Mouse (Mus musculus) C2C12 (cell line): ENCODE measurements at regions not wholly inside any gene's neighbourhood (a gene's known extent, or its start where the extent isn't known, plus 50 kb on each side); places are given as distances from the start of the nearest gene placed in this dataset.

Source experiments
- H3K27me3 ChIP-seq: one replicate; pipeline ENCODE4 v1.6.1; 2011; ENCODE audit not compliant: control insufficient read depth, insufficient read depth, insufficient read length
- H3K36me3 ChIP-seq: one replicate; pipeline ENCODE4 v1.6.1; 2011; ENCODE audit not compliant: control insufficient read depth, insufficient read depth
- H3K4me3 ChIP-seq: one replicate; pipeline ENCODE4 v1.5.1; 2011; ENCODE audit warnings: mild to moderate bottlenecking, control low read depth; ENCODE audit not compliant: poor library complexity, insufficient read depth, severe bottlenecking
- H3K79me2 ChIP-seq: one replicate; pipeline ENCODE4 v1.6.1; 2011; ENCODE audit not compliant: control insufficient read depth, insufficient read depth
- H3K79me3 ChIP-seq: one replicate; pipeline ENCODE4 v1.6.1; 2011; ENCODE audit warnings: low read depth, control low read depth
- H3ac ChIP-seq: one replicate; pipeline ENCODE3; 2011; ENCODE audit warnings: low read depth; ENCODE audit not compliant: control insufficient read depth, insufficient read length
- CEBPB ChIP-seq: IDR thresholded peaks from one replicate; pipeline ENCODE4 v1.6.1; 2011; ENCODE audit warnings: low read depth, mild to moderate bottlenecking, control low read depth, moderate library complexity
- CTCF ChIP-seq: IDR thresholded peaks from one replicate; pipeline ENCODE4 v1.5.1; 2011; ENCODE audit not compliant: control insufficient read depth, insufficient read depth, insufficient read length
- FOSL1 ChIP-seq: IDR thresholded peaks from one replicate; pipeline ENCODE4 v1.8.0; 2011; ENCODE audit warnings: mild to moderate bottlenecking, low read length; ENCODE audit not compliant: poor library complexity, insufficient read depth, severe bottlenecking
- MAX ChIP-seq: IDR thresholded peaks from one replicate; pipeline ENCODE4 v1.6.1; 2011; ENCODE audit warnings: mild to moderate bottlenecking, control low read depth
- MYOD1 ChIP-seq: IDR thresholded peaks from one replicate; pipeline ENCODE4 v1.6.1; 2011; ENCODE audit warnings: low read depth; ENCODE audit not compliant: control insufficient read depth, insufficient read length
- MYOG ChIP-seq: IDR thresholded peaks from one replicate; pipeline ENCODE4 v1.6.1; 2011; ENCODE audit not compliant: control insufficient read depth, insufficient read length; ENCODE audit errors: extremely low read depth
- USF1 ChIP-seq: IDR thresholded peaks from one replicate; pipeline ENCODE4 v1.6.1; 2011; ENCODE audit warnings: low read depth, mild to moderate bottlenecking, control low read depth, moderate library complexity

GRCm38 (mm10) chr11:104038271-104038800 lies 71.8 kb downstream of the Arf2 start:
- Histone ChIP-seq H3ac (no peak overlapping the region), H3K79me3 (no peaks in the 10 kb centered on the region), H3K36me3 (no peaks in the 10 kb centered on the region), H3K27me3 (no peaks in the 10 kb centered on the region), H3K4me3 (no peak overlapping the region), H3K79me2 (no peaks in the 10 kb centered on the region)
- no peak for TF ChIP-seq FOSL1
- TF ChIP-seq MYOG = no peak
- TF ChIP-seq CTCF = no peak
- TF ChIP-seq USF1 = no peak
- TF ChIP-seq CEBPB = no peak
- no peak for TF ChIP-seq MYOD1
- no peak for TF ChIP-seq MAX

DNA sequence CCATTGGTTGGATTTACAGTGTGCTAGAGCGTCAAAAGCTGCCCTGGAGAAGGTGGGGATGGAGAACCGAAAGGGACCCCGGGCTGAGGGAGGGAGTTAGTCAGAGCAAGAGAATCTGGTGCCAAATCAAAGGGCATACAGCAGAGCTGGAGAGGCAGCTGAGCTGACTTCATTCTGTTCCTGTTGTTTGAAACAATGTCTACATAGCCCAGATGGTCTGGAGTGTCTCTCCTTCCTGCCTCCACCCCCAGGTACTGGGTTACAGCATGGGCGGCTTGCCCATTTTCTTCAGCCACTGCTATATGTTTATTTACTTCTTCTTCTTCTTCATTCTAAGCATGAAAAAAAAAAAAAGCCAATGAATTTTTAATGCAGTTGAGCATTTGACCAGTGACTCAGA lies 78.7 kb downstream of the Arf2 start:
- Histone ChIP-seq H3K79me2 (no peaks in the 10 kb centered on the region), H3K79me3 (no peaks in the 10 kb centered on the region), H3K27me3 (no peaks in the 10 kb centered on the region), H3K36me3 (no peaks in the 10 kb centered on the region), H3ac (no peak overlapping the region), H3K4me3 (no peak overlapping the region)
- TF ChIP-seq FOSL1 (no peak), USF1 (no peak), MAX (no peak), MYOG (no peak), MYOD1 (no peak), CEBPB (no peak), CTCF (no peak)

- no peaks in the 10 kb centered on the region for H3K79me3 ChIP-seq
- no peak overlapping the region for H3K4me3 ChIP-seq
- H3K27me3 ChIP-seq = no peaks in the 10 kb centered on the region
- H3K36me3 ChIP-seq = no peaks in the 10 kb centered on the region
- TF ChIP-seq MAX = no peak
- no peak for TF ChIP-seq USF1
- no peak for TF ChIP-seq CEBPB
- no peak for TF ChIP-seq CTCF
- TF ChIP-seq MYOD1 = no peak
- no peak for TF ChIP-seq MYOG
- TF ChIP-seq FOSL1 = no peak
- H3ac ChIP-seq = no peak overlapping the region
- no peaks in the 10 kb centered on the region for H3K79me2 ChIP-seq
Measured at GRCm38 (mm10) chr11:104051986-104052385, 80.7 kb upstream of the Crhr1 start.

DNA sequence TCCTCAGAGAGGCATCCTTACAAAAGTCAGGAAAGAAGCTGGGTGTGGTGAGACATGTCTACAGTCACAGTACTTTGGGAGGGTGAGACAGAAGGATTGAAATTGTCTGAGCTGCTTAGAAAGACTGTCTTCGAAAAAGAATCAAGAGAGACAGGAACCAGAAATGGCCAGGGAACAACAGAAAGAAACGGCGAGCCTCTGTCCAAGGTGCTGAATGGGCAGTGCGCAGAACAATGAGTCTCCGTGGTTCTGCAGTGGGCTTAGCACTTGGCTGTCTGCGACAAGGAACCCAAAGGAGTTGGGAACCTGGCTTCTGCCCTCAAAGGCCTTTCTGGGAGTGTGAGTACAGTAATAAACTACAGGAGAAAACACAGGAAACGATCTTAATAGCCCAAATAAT lies 79.4 kb upstream of the Crhr1 start:
- H3K79me3 ChIP-seq = no peaks in the 10 kb centered on the region

DNA sequence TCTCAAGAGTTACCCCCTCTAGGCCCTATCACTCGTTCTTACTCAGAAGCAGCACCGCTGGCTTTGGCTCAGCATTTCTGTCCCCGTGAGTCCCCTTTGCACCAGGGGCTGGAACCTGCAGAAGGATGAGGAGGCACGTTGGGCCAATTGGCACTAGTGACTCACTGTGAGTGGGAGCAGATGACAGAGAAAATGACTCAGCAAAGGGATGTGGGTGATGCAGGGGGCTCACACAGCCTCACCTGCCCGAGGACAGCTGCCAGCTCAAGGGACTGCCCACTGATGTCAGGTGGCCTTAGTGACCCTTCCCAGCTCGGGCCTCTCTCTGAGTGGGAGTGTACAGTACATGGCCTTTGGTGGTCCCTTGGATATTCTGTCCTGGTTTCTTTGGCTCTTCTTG lies 76.7 kb upstream of the Crhr1 start:
- H3K79me3 ChIP-seq = no peaks in the 10 kb centered on the region
- H3K79me2 ChIP-seq = no peaks in the 10 kb centered on the region
- no peak overlapping the region for H3K4me3 ChIP-seq
- no peaks in the 10 kb centered on the region for H3K27me3 ChIP-seq
- H3ac ChIP-seq = no peak overlapping the region
- H3K36me3 ChIP-seq = no peaks in the 10 kb centered on the region
- TF ChIP-seq CTCF (no peak), MYOD1 (peak; percentile 82)

More for the DNA sequence above, 79.4 kb upstream of the Crhr1 start:
- Histone ChIP-seq H3K79me2 (no peaks in the 10 kb centered on the region), H3K4me3 (no peak overlapping the region), H3K36me3 (no peaks in the 10 kb centered on the region), H3K27me3 (no peaks in the 10 kb centered on the region), H3ac (no peak overlapping the region)
- TF ChIP-seq MYOD1 (no peak), MAX (peak; percentile 38)

- no peaks in the 10 kb centered on the region for H3K79me2 ChIP-seq
- no peaks in the 10 kb centered on the region for H3K27me3 ChIP-seq
- TF ChIP-seq MYOD1 (no peak), MYOG (no peak)
- H3ac ChIP-seq = no peak overlapping the region
- H3K79me3 ChIP-seq = no peaks in the 10 kb centered on the region
- no peak overlapping the region for H3K4me3 ChIP-seq
- no peaks in the 10 kb centered on the region for H3K36me3 ChIP-seq
Measured at GRCm38 (mm10) chr11:104057046-104057445, 75.6 kb upstream of the Crhr1 start.

DNA sequence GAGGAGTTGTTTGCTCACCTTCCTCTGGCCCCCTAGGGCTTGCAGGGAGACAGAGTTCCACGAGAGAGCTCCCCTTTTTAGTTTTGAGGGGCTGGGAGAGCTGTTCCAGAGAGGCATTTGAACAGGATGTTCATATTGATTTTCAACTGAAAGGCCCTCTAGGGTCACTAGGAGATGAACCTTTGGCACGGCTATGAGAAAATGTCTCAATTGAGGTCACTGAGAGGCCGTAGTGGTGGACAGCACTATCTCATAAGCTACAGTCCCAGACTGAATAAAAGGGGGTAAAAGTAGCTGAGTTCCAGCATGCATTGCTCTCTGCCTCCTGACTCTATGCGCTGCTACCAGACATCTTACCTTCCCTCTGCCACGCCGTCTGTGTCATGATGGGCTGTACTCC lies 74.1 kb upstream of the Crhr1 start:
- TF ChIP-seq CTCF (no peak), USF1 (no peak), MYOD1 (no peak), MAX (no peak)
- H3K4me3 ChIP-seq = no peak overlapping the region
- no peak overlapping the region for H3ac ChIP-seq
- no peaks in the 10 kb centered on the region for H3K27me3 ChIP-seq
- H3K79me3 ChIP-seq = no peaks in the 10 kb centered on the region
- no peaks in the 10 kb centered on the region for H3K36me3 ChIP-seq
- no peaks in the 10 kb centered on the region for H3K79me2 ChIP-seq
